Mouse (Mus musculus) cerebellum, adult 2 months (tissue): ENCODE data around the gene Tmem82. TPM values are rescaled to one million over a fixed set of nuclear protein-coding genes. Genes with fewer than 3 reads are reported as not detected.

Experiments
- DNase-seq, 2 experiments: peaks; one replicate each; pipeline ENCODE4 v3.0.0; 2021
- H3K27ac ChIP-seq: fragments of 200-500 bp; 2 replicates; pipeline ENCODE4 v1.5.1; 2012; ENCODE audit warnings: low read length, control low read depth, inconsistent platforms; ENCODE audit not compliant: insufficient read depth
- H3K27me3 ChIP-seq: fragments of 200-500 bp; 2 replicates; pipeline ENCODE4 v1.6.1; 2012; ENCODE audit warnings: inconsistent platforms, mild to moderate bottlenecking, low read length, moderate library complexity; ENCODE audit not compliant: control insufficient read depth, insufficient read depth
- H3K4me1 ChIP-seq: fragments of 200-500 bp; 2 replicates; pipeline ENCODE4 v1.6.1; 2011; ENCODE audit warnings: low read length; ENCODE audit not compliant: control insufficient read depth, insufficient read depth
- H3K4me3 ChIP-seq: fragments of 200-500 bp; replicated peaks from 2 replicates; pipeline ENCODE3; 2011; ENCODE audit warnings: mild to moderate bottlenecking, low read depth, low read length, control low read depth; ENCODE audit not compliant: insufficient read depth
- CTCF ChIP-seq: fragments of 200-500 bp; IDR thresholded peaks from 2 replicates; pipeline ENCODE4 v1.5.1; 2011; ENCODE audit warnings: low read depth, mild to moderate bottlenecking, control low read depth, low read length, moderate library complexity, borderline replicate concordance; ENCODE audit not compliant: insufficient read depth
- POLR2A ChIP-seq: fragments of 200-500 bp; IDR thresholded peaks from 2 replicates; pipeline ENCODE4 v1.6.1; 2011; ENCODE audit warnings: low read length, control low read depth, borderline replicate concordance; ENCODE audit not compliant: insufficient read depth
- WGBS: fragments of 180-500 bp; shearing (Covaris S2); methylation state at CpG from one replicate; pipeline ENCODE4 v1.1.7; 2018; 5-methylcytosine and 5-hydroxymethylcytosine counted together
- polyA plus RNA-seq: library from polyadenylated mRNA; depleted of rRNA; stranded (reverse); fragments of >200 nt; gene quantifications from 2 replicates; pipeline ENCODE4 v1.2.3, GENCODE M21; 2012

Tmem82 gene
- polyA plus RNA-seq, 1 experiment: 0.57 TPM

DNA sequence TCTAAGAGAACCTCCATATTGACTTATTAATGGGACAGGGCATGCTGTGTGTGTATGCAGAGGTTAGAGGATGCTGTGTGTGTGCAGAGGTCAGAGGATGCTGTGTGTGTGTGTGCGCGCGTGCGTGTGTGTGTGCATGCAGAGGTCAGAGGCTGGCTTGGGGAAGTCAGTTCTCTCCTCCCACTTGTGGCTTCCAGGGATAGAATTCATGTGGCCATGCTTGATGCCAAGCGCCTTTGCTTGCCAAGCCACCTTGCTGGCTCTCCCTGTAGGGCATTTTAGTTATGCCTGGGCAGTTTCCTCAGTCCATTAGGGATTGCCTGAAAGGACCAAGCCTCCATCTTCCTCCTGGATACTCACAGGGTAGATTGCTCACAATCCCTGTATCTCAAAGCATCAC, 18.3 kb upstream of the Tmem82 start:
- TF ChIP-seq POLR2A: no peak
- TF ChIP-seq CTCF: no peak
- no peak overlapping the region for H3K4me3 ChIP-seq
- H3K4me1 ChIP-seq: peaks cover 5% of the 10 kb centered on the region
- no peaks in the 10 kb centered on the region for H3K27me3 ChIP-seq
- DNase-seq: peak; percentile 49 to 65
- no peak overlapping the region for H3K27ac ChIP-seq
- WGBS: 59% methylated on average over 5 of the region's 5 CpGs

DNA sequence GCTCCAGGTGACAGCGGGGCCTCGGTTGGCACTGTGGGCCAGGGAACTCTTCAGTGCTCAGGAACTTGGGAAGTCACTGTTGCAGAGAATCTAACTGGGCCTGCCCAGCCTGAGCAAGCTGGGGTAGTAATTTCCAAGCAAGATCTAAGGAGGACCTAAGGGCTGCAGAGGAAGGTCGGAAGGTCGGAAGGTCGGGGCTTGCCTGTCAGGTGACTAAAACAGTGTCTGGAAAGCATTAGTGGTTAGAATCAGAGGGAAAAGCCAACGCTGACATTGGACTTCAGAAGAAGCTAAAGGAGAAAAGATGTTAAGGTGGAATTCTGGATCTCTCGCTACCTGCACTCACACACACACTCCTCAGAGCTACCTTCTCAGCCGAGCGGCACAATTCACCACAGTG, 17.6 kb upstream of the Tmem82 start:
- H3K4me1 ChIP-seq: no peaks in the 10 kb centered on the region
- no peak overlapping the region for H3K27ac ChIP-seq
- H3K27me3 ChIP-seq: no peaks in the 10 kb centered on the region
- DNase-seq: no peak
- WGBS: 93% methylated on average over 9 of the region's 9 CpGs
- H3K4me3 ChIP-seq: no peak overlapping the region
- TF ChIP-seq POLR2A: no peak
- no peak for TF ChIP-seq CTCF

DNA sequence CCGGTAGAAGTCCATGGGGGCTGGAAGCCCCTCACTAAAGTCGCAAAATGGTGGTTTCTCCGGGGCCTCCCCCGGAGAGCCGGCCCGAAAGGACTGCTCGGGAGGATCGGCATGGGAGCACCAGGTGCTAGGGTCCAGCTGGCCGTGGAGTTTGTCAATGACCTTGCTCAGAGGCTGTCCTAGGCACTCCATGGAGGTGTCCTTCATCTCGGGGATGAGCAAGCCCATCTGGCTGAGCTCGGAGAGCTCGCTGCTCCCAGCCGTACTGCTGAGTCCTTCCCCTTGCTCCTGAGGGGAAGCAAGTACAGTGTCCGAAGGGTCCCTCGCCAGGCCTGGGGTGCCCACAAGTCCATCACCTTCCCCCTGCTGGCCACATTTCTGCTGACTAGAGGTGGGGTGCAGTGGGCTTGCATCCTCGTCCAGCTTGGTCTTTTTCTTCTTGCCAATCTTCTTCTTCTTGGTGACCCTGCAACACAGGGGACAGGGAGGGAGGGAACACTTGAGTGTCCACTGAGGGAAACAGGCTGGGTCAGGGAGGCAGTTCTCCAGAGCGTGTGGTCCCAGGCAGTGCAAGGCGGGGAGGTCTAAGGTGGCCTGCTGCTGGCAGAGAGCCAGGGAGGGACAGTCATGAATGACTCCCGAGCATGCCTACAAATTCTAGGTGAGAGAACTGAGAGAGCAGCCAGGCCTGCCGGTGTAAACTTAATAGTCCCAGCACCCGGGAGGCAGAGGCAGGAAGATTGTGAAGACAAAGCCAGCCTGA, 13.9 kb upstream of the Tmem82 start:
- TF ChIP-seq POLR2A: no peak
- H3K4me1 ChIP-seq: no peaks in the 10 kb centered on the region
- WGBS: 86% methylated on average over 21 of the region's 21 CpGs

DNA sequence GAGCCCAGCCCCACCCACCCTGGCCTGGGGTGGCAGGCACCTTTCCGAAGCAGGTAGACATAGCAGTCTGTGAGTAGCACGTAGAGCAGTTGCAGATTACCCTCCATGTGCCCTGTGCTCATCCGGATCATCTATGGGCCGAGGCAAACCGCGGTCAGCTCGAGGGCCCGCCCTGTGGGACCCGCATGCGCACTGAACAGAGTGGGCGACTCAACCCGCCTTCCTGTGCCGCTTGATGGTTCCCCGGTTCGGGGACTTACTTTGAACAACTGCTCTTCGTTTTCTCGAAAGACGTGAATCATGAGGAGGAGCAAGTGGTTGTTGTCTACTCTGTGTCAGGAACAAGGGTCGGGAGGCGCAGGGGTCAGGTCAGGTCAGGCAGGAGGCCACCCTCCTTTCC, 12.8 kb upstream of the Tmem82 start:
- no peak for TF ChIP-seq CTCF
- no peak for DNase-seq
- 95% methylated on average over 20 of the region's 20 CpGs for WGBS
- H3K4me3 ChIP-seq: no peak overlapping the region
- H3K27ac ChIP-seq: no peak overlapping the region
- no peaks in the 10 kb centered on the region for H3K4me1 ChIP-seq
- no peaks in the 10 kb centered on the region for H3K27me3 ChIP-seq

More for the DNA sequence above, 13.9 kb upstream of the Tmem82 start:
- no peak overlapping the region for H3K27ac ChIP-seq
- peak in 1 of 2 experiments; percentile 9 for DNase-seq
- H3K4me3 ChIP-seq: no peak overlapping the region
- no peaks in the 10 kb centered on the region for H3K27me3 ChIP-seq

DNA sequence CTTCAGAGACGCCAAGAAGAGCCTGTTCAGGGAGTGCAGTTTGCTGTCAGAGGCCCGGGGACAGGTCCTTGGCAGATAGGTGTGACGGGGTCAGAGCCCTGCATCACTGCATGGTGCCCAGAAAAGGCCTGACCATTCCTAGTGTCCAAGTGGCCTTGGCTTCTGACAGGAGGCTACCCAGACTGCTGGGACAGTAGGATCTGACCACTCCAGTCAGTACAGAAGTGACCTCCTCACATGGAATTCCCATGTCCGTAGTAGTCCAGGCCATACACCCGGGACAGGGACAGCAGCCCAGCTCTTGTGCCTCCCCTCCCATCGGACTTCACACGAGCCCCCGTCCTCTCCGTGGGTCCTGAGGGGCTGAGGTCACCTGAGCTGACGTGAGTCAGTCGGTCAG, 11.6 kb upstream of the Tmem82 start:
- Histone ChIP-seq H3K4me1 (no peaks in the 10 kb centered on the region), H3K27me3 (no peaks in the 10 kb centered on the region), H3K4me3 (no peak overlapping the region), H3K27ac (no peak overlapping the region)
- TF ChIP-seq CTCF (no peak), POLR2A (no peak)
- 91% methylated on average over 11 of the region's 11 CpGs for WGBS
- no peak for DNase-seq

DNA sequence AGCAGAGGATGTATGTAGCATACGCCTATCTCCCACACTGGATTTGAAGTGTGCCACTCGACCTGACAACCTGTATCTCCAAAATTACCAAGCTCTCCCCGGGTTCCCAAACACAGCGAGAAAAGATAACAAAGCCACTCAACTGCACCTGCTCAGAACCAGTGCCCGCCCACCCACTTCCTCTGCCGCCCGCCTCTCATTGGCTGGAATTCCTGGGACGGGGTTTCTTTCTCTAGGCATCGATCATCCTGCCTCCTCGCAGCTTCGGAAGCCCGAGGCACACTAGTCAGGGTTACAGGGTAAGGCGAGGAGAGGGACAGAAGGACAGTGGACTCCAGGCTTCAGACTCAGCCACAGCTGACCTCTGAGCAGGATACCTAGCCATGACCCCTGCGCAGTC, 10.2 kb upstream of the Tmem82 start:
- Histone ChIP-seq H3K4me3 (no peak overlapping the region), H3K27ac (no peak overlapping the region), H3K4me1 (no peaks in the 10 kb centered on the region), H3K27me3 (no peaks in the 10 kb centered on the region)
- 86% methylated on average over 14 of the region's 14 CpGs for WGBS
- peak in 1 of 2 experiments; percentile 8 for DNase-seq
- TF ChIP-seq POLR2A (no peak), CTCF (no peak)

DNA sequence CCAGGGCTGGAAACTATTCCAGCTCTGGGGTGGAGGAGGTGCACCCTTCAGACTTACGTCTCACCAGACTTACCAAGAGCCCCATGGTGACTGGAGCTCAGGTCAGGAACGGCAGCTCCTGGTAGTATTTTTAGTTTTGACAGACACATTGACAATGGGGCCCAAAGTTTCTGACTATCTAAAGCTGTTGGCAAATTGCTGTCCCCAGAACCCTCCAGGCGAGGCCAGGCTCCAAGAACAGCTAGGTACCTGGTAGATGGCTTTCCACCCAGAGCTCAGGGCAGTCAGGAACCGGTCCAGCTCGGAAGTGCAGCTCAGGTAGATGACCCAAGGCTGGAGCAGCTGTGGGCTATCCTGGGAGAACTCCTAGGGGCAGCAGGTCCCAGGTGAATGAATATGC, 9.1 kb upstream of the Tmem82 start:
- no peaks in the 10 kb centered on the region for H3K27me3 ChIP-seq
- 60% methylated on average over 5 of the region's 5 CpGs for WGBS
- no peak for TF ChIP-seq POLR2A
- TF ChIP-seq CTCF: no peak
- H3K4me1 ChIP-seq: no peaks in the 10 kb centered on the region
- H3K4me3 ChIP-seq: no peak overlapping the region
- peak in 1 of 2 experiments; percentile 15 for DNase-seq
- H3K27ac ChIP-seq: no peak overlapping the region

DNA sequence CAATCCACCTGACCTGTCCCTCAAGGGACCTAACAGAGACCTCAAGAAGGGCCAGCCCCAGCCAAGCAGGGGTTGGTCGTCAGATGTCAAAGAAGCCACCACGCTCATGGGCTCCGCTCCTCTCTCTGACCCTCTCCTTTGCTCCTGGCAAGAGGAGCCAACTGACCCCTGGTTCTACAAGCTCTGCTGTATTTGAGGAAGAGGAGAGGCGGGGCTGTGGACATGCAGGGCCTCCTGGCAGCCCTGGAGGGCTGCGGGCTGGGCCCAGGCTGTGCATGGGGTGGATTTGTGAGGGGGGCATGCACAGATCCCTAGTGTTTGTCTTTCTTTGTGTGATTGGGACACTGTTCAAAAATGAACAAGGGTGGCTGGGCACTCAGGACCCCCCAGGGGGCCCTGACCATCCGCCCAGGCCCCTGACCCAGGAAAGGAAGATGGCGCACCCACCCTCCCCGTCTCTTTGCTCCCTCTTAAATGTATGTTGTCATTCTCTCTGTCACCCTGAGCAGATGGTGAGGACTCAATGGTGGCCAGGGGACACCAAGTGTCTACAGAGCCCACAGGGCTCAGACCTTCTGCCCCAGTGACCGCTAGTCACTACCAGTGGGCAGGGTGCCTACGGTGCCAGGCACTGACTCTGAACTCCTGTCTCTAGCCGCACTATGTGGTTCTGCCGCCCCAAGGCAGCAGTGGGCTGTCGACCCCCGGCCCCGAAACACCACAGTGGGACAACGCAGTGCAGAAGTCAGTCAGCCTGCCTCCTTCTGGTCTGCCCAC, 7.5 kb upstream of the Tmem82 start:
- 87% methylated on average over 16 of the region's 16 CpGs for WGBS
- H3K27me3 ChIP-seq: no peaks in the 10 kb centered on the region
- no peak overlapping the region for H3K4me3 ChIP-seq
- H3K4me1 ChIP-seq: no peaks in the 10 kb centered on the region
- no peak for DNase-seq
- H3K27ac ChIP-seq: no peak overlapping the region
- TF ChIP-seq CTCF (no peak), POLR2A (no peak)
